Mouse (Mus musculus) Patski (cell line): ENCODE results near the gene Loxl1. TPM values are rescaled to one million over a fixed set of nuclear protein-coding genes. Genes with fewer than 3 reads are reported as not detected.

Experiments used
- ATAC-seq: fragments of 100-300 bp; one replicate; pipeline ENCODE4 v1.8.0; 2021
- CTCF ChIA-PET: fragments of 350-600 bp; sonication (Branson Sonifier 250); formaldehyde crosslinking; loops from one replicate; lab custom pipeline; 2022; ENCODE audit warnings: inconsistent platforms; lab: Charles Lee
- POLR2A ChIA-PET: fragments of 350-600 bp; sonication (Branson Sonifier 250); formaldehyde crosslinking; loops from one replicate; lab custom pipeline; 2022; ENCODE audit warnings: antibody characterized with exemption, inconsistent platforms; lab: Charles Lee
- DNase-seq: peaks from one replicate; pipeline ENCODE4 v3.0.0-alpha.2; 2011; ENCODE audit warnings: low read depth, low spot score
- H3K27me3 ChIP-seq: fragments of 371-371 bp; one replicate; pipeline ENCODE4 v1.5.1; 2021
- CTCF ChIP-seq: fragments of 100-300 bp; IDR thresholded peaks from one replicate; pipeline ENCODE4 v1.5.1; 2021
- in situ Hi-C: fragments of 300-500 bp; cut with MboI; formaldehyde crosslinking; loops from 3 replicates; pipeline ENCODE4 v1.11.1; 2018; ENCODE audit warnings: low pct_unique_long_range_greater_than_20kb, mixed read lengths
- polyA plus RNA-seq: library from polyadenylated mRNA; unstranded; gene quantifications from one replicate; pipeline ENCODE4 v1.2.3, GENCODE M21; 2021

Gene Loxl1
- polyA plus RNA-seq, 1 experiment from 2014 or later = 139 TPM

GRCm38 (mm10) chr9:58243696-58244095 is 69.3 kb downstream of the Loxl1 start:
- DNase-seq = no peak
- no peak for ATAC-seq
- H3K27me3 ChIP-seq = no peaks in the 10 kb centered on the region
- no peak for TF ChIP-seq CTCF
- ChIA-PET POLR2A (interaction anchor here (1.2 kb wide), 1 partner anchor 48 kb away, joined by 3 read pairs; no protein-coding TSS in a partner anchor), CTCF (interaction anchor here (1.1 to 1.4 kb wide), 4 partner anchors 9 to 205 kb away, joined by 3 to 5 read pairs (median 4); partner anchors contain the start of gene Stoml1)
- in situ Hi-C loops = no loop called here

- POLR2A ChIA-PET = interaction anchor here (1.2 kb wide), 1 partner anchor 49 kb away, joined by 3 read pairs; no protein-coding TSS in a partner anchor
- in situ Hi-C loops = no loop called here
- DNase-seq = no peak
- ATAC-seq = no peak
- CTCF ChIA-PET = interaction anchor here (0.7 to 1.5 kb wide), 5 partner anchors 10 to 38 kb away, joined by 3 to 6 read pairs (median 3); partner anchors contain the start of gene Stoml1
- no peaks in the 10 kb centered on the region for H3K27me3 ChIP-seq
- no peak for TF ChIP-seq CTCF
Observed at GRCm38 (mm10) chr9:58242696-58243095, 70.3 kb downstream of the Loxl1 start.

- H3K27me3 ChIP-seq = no peaks in the 10 kb centered on the region
- TF ChIP-seq CTCF = no peak
- ChIA-PET CTCF (interaction anchor here (0.7 to 1.5 kb wide), 7 partner anchors 10 to 41 kb away, joined by 3 to 6 read pairs (median 3); partner anchors contain the start of gene Stoml1), POLR2A (no interaction called here)
- ATAC-seq (no peak), DNase-seq (no peak)
- in situ Hi-C loops = no loop called here
Observed at GRCm38 (mm10) chr9:58241780-58242485, 71.1 kb downstream of the Loxl1 start.

Other genes with a start within 250 kb of the Loxl1 start
- gene Stra6, start 249.4 kb downstream of the Loxl1 start, polyA plus RNA-seq = 52.4 TPM
- gene Ccdc33, start 194.4 kb downstream of the Loxl1 start, polyA plus RNA-seq = 0.60 TPM
- 39.6 TPM for gene Islr, start 108.9 kb downstream of the Loxl1 start, polyA plus RNA-seq
- 2.1 TPM for gene Islr2, start 108.9 kb downstream of the Loxl1 start, polyA plus RNA-seq
- 37.8 TPM for gene Pml, start 63.4 kb downstream of the Loxl1 start, polyA plus RNA-seq
- gene Stoml1, start 60.0 kb downstream of the Loxl1 start, polyA plus RNA-seq = 45.8 TPM
- gene Tbc1d21, start 57.3 kb upstream of the Loxl1 start, polyA plus RNA-seq = not detected
- gene Insyn1, start 175.4 kb upstream of the Loxl1 start, polyA plus RNA-seq = 46.6 TPM
- gene Cd276, start 242.3 kb upstream of the Loxl1 start, polyA plus RNA-seq = 48.6 TPM